Mouse (Mus musculus): ENCODE results near the gene Lgi4. TPM values are rescaled to one million over a fixed set of nuclear protein-coding genes. Genes with fewer than 3 reads are reported as not detected.

Gene Lgi4
- total and polyA plus RNA-seq, 2 experiments: 0.09 to 0.18 TPM

DNA sequence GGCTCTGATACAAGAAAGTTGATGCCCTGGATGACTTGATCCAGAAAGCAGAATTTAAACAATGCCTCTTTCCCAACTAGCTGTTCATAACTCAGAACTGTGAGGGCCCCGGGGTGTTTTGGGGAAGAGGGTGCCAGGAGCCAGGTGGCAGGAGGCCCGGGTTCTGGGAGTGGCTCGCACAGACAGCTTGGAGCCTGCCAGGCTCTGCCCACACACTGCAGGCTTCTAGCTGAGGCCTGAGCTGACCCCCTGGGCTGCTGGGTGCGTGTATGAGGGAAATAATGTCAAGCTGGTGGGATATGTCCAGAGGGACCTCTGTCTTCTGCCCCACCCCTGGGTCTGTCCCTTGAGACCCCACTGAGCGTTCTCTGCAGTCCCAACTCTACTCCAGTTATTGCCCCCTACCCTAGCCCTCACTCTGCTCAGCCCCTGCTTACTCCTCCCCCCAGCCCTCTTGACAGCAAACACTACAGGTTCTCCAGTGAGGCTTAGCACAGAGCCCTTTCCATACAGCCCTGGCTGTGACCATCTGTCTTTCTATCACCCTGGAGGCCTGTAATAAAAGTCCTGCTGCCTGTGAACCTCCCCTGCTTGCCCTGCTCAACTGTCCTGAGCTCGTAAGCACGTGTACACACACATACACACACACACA lies 15.0 kb downstream of the Lgi4 start:
- 46% methylated on average over 7 of the region's 7 CpGs for WGBS
- no peak for DNase-seq (ENCODE audit: extremely low read depth, low read depth, low spot score)
- no peak overlapping the region for H3K4me3 ChIP-seq (ENCODE audit: insufficient read depth, low read depth, low read length)

DNA sequence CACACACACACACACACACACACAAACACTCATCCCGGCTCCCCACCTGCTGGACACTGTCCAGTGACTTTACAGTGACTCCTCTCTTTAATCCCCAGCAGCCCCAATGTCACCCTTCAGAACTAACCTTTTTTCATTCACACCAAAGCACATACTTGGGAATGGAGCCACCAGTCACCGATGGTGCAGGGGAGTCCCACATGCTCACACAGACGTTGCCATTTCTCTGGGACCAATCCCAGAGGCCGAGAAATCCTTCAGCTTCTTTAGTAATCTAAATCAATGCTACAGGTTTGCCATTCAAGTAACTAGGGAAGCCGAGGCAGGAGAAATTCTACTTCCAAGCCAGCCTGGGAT lies 15.5 kb downstream of the Lgi4 start:
- Histone ChIP-seq H3K4me1 (ENCODE audit: control insufficient read depth, insufficient read depth, low read length) (peaks cover 2% of the 10 kb centered on the region; the same call in 1 of the 2 replicates), H3K79me2 (ENCODE audit: control insufficient read depth, insufficient read depth, low read length) (no peaks in the 10 kb centered on the region), H3K27ac (replicated peaks; ENCODE audit: insufficient read depth, low read depth, low read length) (no peak overlapping the region), H3K36me3 (ENCODE audit: control insufficient read depth, insufficient read depth, low read length) (no peaks in the 10 kb centered on the region), H3K27me3 (ENCODE audit: control insufficient read depth, insufficient read depth, low read length) (no peaks in the 10 kb centered on the region), H3K9ac (ENCODE audit: low read depth, low read length) (no peak overlapping the region), H3K4me3 (ENCODE audit: insufficient read depth, low read depth, low read length) (no peak overlapping the region)
- no peak for DNase-seq (ENCODE audit: extremely low read depth, low read depth, low spot score)
- WGBS: 69% methylated on average over 5 of the region's 5 CpGs
- TF ChIP-seq POLR2A (IDR thresholded peaks at IDR 0.05; ENCODE audit: extremely low read depth, insufficient read depth, low read length) (no peak), CTCF (IDR thresholded peaks at IDR 0.05; ENCODE audit: low read depth, low read length) (no peak)

More for the DNA sequence above, 15.0 kb downstream of the Lgi4 start:
- Histone ChIP-seq H3K79me2 (ENCODE audit: control insufficient read depth, insufficient read depth, low read length) (no peaks in the 10 kb centered on the region), H3K36me3 (ENCODE audit: control insufficient read depth, insufficient read depth, low read length) (no peaks in the 10 kb centered on the region), H3K27ac (replicated peaks; ENCODE audit: insufficient read depth, low read depth, low read length) (no peak overlapping the region), H3K4me1 (ENCODE audit: control insufficient read depth, insufficient read depth, low read length) (no peaks in the 10 kb centered on the region), H3K9ac (ENCODE audit: low read depth, low read length) (no peak overlapping the region), H3K27me3 (ENCODE audit: control insufficient read depth, insufficient read depth, low read length) (no peaks in the 10 kb centered on the region)
- no peak for TF ChIP-seq CTCF (IDR thresholded peaks at IDR 0.05; ENCODE audit: low read depth, low read length)

DNA sequence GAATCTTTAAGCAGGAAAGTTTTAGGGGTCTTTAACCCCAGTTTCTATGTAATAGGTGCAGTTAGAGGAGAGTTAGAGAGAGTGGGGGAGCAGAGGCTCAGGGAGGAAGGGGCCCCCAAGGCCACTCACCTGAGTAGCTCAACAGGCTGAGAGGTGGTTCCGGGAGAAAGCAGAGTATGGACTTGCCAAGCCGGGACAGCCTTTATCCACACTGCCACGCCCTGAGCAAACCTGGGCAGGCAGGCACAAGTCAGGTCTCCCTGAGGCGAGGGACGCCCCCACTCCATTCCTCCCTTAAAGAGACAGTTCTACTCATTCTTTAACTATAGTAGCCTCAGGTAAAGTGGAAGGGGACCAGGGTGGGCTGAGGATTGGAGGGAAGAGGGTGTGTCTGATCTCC lies 17.4 kb downstream of the Lgi4 start, which contains the start of gene Fxyd3:
Gene Fxyd3 (minus strand): TSS at position 213 of the 400 bp plus-strand sequence.
- no peak within 1 kb of the TSS for H3K9ac ChIP-seq (ENCODE audit: low read depth, low read length)
- H3K27me3 ChIP-seq (ENCODE audit: control insufficient read depth, insufficient read depth, low read length): no peaks in the 10 kb centered on the region
- no peak within 1 kb of the TSS for H3K4me3 ChIP-seq (ENCODE audit: insufficient read depth, low read depth, low read length)
- H3K36me3 ChIP-seq (ENCODE audit: control insufficient read depth, insufficient read depth, low read length): no peaks in the 10 kb centered on the region
- 48% methylated on average over 5 of the region's 5 CpGs for WGBS
- peaks cover 8% of the 10 kb centered on the region for H3K4me1 ChIP-seq (ENCODE audit: control insufficient read depth, insufficient read depth, low read length)
- TF ChIP-seq POLR2A (IDR thresholded peaks at IDR 0.05; ENCODE audit: extremely low read depth, insufficient read depth, low read length) (no peak), CTCF (IDR thresholded peaks at IDR 0.05; ENCODE audit: low read depth, low read length) (no peak)
- DNase-seq (ENCODE audit: extremely low read depth, low read depth, low spot score): no peak
- H3K27ac ChIP-seq (replicated peaks; ENCODE audit: insufficient read depth, low read depth, low read length): no peak within 1 kb of the TSS
- no peaks in the 10 kb centered on the region for H3K79me2 ChIP-seq (ENCODE audit: control insufficient read depth, insufficient read depth, low read length)

- 78% methylated on average over 6 of the region's 6 CpGs for WGBS
- Histone ChIP-seq H3K4me1 (ENCODE audit: control insufficient read depth, insufficient read depth, low read length) (peaks cover 8% of the 10 kb centered on the region), H3K27ac (replicated peaks; ENCODE audit: insufficient read depth, low read depth, low read length) (no peak overlapping the region), H3K9ac (ENCODE audit: low read depth, low read length) (no peak overlapping the region), H3K79me2 (ENCODE audit: control insufficient read depth, insufficient read depth, low read length) (no peaks in the 10 kb centered on the region), H3K4me3 (ENCODE audit: insufficient read depth, low read depth, low read length) (no peak overlapping the region), H3K27me3 (ENCODE audit: control insufficient read depth, insufficient read depth, low read length) (no peaks in the 10 kb centered on the region), H3K36me3 (ENCODE audit: control insufficient read depth, insufficient read depth, low read length) (no peaks in the 10 kb centered on the region)
- DNase-seq (ENCODE audit: extremely low read depth, low read depth, low spot score): no peak
- TF ChIP-seq CTCF (IDR thresholded peaks at IDR 0.05; ENCODE audit: low read depth, low read length): no peak
- no peak for TF ChIP-seq POLR2A (IDR thresholded peaks at IDR 0.05; ENCODE audit: extremely low read depth, insufficient read depth, low read length)
Observed at GRCm38 (mm10) chr7:31077470-31077869, 18.3 kb downstream of the Lgi4 start.

- no peak overlapping the region for H3K4me3 ChIP-seq (ENCODE audit: insufficient read depth, low read depth, low read length)
- TF ChIP-seq CTCF (IDR thresholded peaks at IDR 0.05; ENCODE audit: low read depth, low read length): peak; percentile 55
- TF ChIP-seq POLR2A (IDR thresholded peaks at IDR 0.05; ENCODE audit: extremely low read depth, insufficient read depth, low read length): no peak
- H3K36me3 ChIP-seq (ENCODE audit: control insufficient read depth, insufficient read depth, low read length): no peaks in the 10 kb centered on the region
- no peak for DNase-seq (ENCODE audit: extremely low read depth, low read depth, low spot score)
- H3K9ac ChIP-seq (ENCODE audit: low read depth, low read length): no peak overlapping the region
- H3K79me2 ChIP-seq (ENCODE audit: control insufficient read depth, insufficient read depth, low read length): no peaks in the 10 kb centered on the region
- no peak overlapping the region for H3K27ac ChIP-seq (replicated peaks; ENCODE audit: insufficient read depth, low read depth, low read length)
- no peaks in the 10 kb centered on the region for H3K27me3 ChIP-seq (ENCODE audit: control insufficient read depth, insufficient read depth, low read length)
- 52% methylated on average over 5 of the region's 5 CpGs for WGBS
- peaks cover 10% of the 10 kb centered on the region for H3K4me1 ChIP-seq (ENCODE audit: control insufficient read depth, insufficient read depth, low read length)
Observed at GRCm38 (mm10) chr7:31077885-31078445, 18.8 kb downstream of the Lgi4 start.

GRCm38 (mm10) chr7:31079670-31080069 lies 20.5 kb downstream of the Lgi4 start:
- no peaks in the 10 kb centered on the region for H3K79me2 ChIP-seq (ENCODE audit: control insufficient read depth, insufficient read depth, low read length)
- no peaks in the 10 kb centered on the region for H3K27me3 ChIP-seq (ENCODE audit: control insufficient read depth, insufficient read depth, low read length)
- TF ChIP-seq CTCF (IDR thresholded peaks at IDR 0.05; ENCODE audit: low read depth, low read length) (no peak), POLR2A (IDR thresholded peaks at IDR 0.05; ENCODE audit: extremely low read depth, insufficient read depth, low read length) (no peak)
- H3K27ac ChIP-seq (replicated peaks; ENCODE audit: insufficient read depth, low read depth, low read length): peak overlapping the region; percentile 58; the same call in 1 of the 2 replicates
- no peak overlapping the region for H3K4me3 ChIP-seq (ENCODE audit: insufficient read depth, low read depth, low read length)
- WGBS: 69% methylated on average over 8 of the region's 8 CpGs
- H3K9ac ChIP-seq (ENCODE audit: low read depth, low read length): no peak overlapping the region
- DNase-seq (ENCODE audit: extremely low read depth, low read depth, low spot score): peak; percentile 87
- H3K36me3 ChIP-seq (ENCODE audit: control insufficient read depth, insufficient read depth, low read length): no peaks in the 10 kb centered on the region
- H3K4me1 ChIP-seq (ENCODE audit: control insufficient read depth, insufficient read depth, low read length): peaks cover 23% of the 10 kb centered on the region
